Mouse (Mus musculus): Measurements from ENCODE around the gene Defb35. TPM values are rescaled to one million over a fixed set of nuclear protein-coding genes. Genes with fewer than 3 reads are reported as not detected.

The Defb35 gene
- polyA plus RNA-seq, 1 experiment from 2014 or later: not detected

DNA sequence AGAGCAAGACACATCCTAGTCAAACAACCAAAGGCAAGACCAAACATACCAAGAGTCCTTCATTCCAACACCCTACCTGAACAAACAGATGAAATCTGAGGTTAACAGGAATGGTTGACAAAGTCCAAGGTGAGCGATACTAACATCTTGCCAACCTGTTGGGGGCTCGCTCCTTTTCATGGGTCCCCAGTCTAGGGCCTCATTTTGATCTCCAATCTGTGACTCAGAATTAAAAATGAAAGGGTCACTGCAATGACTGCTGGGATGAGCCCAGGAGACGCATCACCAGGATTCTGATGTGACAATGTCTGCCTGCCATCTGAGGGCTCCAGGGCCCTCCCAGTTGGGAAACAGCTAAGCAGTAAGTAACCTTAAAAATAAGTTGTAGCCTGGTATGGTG lies 31.3 kb downstream of the Defb35 start, which contains the start of gene Ccdc70:
Gene Ccdc70 (plus strand): TSS at position 301 of the 400 bp plus-strand sequence.
- Histone ChIP-seq H3K36me3 (ENCODE audit: poor library complexity, severe bottlenecking) (no peaks in the 10 kb centered on the region), H3K27ac (no peak within 1 kb of the TSS), H3K27me3 (no peaks in the 10 kb centered on the region), H3K4me1 (no peaks in the 10 kb centered on the region), H3K4me3 (no peak within 1 kb of the TSS), H3K9ac (no peak within 1 kb of the TSS), H3K4me2 (no peak within 1 kb of the TSS), H3K9me3 (replicated peaks) (no peaks in the 10 kb centered on the region)
- WGBS: 87% methylated on average over 3 of the region's 3 CpGs
- ATAC-seq: no peak

DNA sequence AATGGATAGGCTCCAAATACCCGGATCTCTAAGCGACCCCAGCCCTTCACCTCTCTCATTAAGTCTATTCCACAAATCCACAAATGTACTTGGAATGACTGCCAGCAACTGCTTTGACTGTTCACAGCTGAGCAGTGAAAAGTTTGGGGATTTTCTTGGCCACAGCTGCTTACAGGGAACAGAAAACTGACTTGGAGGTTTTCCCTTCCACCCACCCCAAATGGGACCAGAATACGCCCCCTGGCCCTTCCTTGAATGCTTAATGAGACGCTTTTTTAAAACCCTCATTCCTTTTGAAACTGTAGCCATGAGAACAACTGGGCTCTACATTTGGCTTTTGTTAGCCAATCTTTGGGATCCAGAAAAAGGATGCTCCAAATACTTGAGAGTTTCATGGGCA lies 40.0 kb downstream of the Defb35 start:
- Histone ChIP-seq H3K4me2 (no peak overlapping the region), H3K36me3 (ENCODE audit: poor library complexity, severe bottlenecking) (no peaks in the 10 kb centered on the region), H3K27me3 (no peaks in the 10 kb centered on the region), H3K9me3 (replicated peaks) (no peaks in the 10 kb centered on the region; the same call in 1 of the 2 replicates), H3K27ac (no peak overlapping the region), H3K4me1 (no peaks in the 10 kb centered on the region), H3K9ac (no peak overlapping the region), H3K4me3 (no peak overlapping the region)
- no peak for ATAC-seq
- 55% methylated on average over 4 of the region's 4 CpGs for WGBS

DNA sequence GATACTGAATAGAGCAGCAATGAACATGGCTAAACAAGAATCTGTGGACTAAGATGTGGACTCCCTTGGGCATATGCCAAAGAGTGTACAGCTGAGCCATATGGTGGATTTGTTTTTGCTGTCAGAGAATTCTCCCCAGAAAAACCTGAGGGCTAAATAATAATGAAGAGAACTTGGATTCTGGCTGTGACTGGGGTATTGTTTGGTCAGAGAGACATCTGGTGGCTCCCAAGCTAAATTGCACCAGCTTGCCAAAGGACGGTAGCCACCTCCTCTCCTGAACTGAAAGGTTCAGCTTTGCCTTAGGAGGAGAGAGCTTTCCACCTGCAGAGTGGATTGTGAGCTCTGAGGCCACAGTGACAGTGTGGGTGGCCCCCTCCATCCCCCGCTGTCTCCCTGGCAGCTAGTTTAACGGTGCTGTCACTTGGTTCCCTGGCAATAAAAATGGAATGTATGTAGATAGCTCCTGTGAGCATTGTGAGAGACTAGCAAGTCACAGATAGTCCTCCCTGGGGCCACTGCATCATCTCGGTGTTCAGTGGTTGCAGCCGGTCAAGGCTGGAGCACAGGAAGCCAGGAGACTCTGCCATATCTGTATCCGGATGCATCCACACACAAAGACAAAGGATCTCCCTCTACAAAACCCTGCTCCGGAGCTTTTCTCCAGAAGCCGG lies 43.6 kb downstream of the Defb35 start:
- no peak overlapping the region for H3K4me3 ChIP-seq
- no peak overlapping the region for H3K9ac ChIP-seq
- no peak overlapping the region for H3K27ac ChIP-seq
- no peak overlapping the region for H3K4me2 ChIP-seq
- H3K36me3 ChIP-seq (ENCODE audit: poor library complexity, severe bottlenecking): no peaks in the 10 kb centered on the region
- H3K9me3 ChIP-seq (replicated peaks): no peaks in the 10 kb centered on the region; the same call in 1 of the 2 replicates
- no peaks in the 10 kb centered on the region for H3K4me1 ChIP-seq
- WGBS: 63% methylated on average over 8 of the region's 8 CpGs
- no peaks in the 10 kb centered on the region for H3K27me3 ChIP-seq
- peak; percentile 57 for ATAC-seq

Other genes with a start within 250 kb of the Defb35 start
- gene AY761184, start 234.7 kb upstream of the Defb35 start, polyA plus RNA-seq (2015; fragmentation: Nextera tagmentation; extraction: Ambion mirVana): not detected in 2 replicates
- not detected in 2 replicates for gene Defa24, start 203.9 kb upstream of the Defb35 start, polyA plus RNA-seq (2015; fragmentation: Nextera tagmentation; extraction: Ambion mirVana)
- not detected in 2 replicates for gene Defb50, start 114.8 kb upstream of the Defb35 start, polyA plus RNA-seq (2015; fragmentation: Nextera tagmentation; extraction: Ambion mirVana)
- not detected in 2 replicates for gene Defb2, start 98.4 kb upstream of the Defb35 start, polyA plus RNA-seq (2015; fragmentation: Nextera tagmentation; extraction: Ambion mirVana)
- not detected in 2 replicates for gene Defb10, start 79.5 kb upstream of the Defb35 start, polyA plus RNA-seq (2015; fragmentation: Nextera tagmentation; extraction: Ambion mirVana)
- gene Defb9, start 52.9 kb upstream of the Defb35 start, polyA plus RNA-seq (2015; fragmentation: Nextera tagmentation; extraction: Ambion mirVana): not detected in 2 replicates
- 3.2 and 3.4 TPM in 2 replicates for gene Defb11, start 31.9 kb upstream of the Defb35 start, polyA plus RNA-seq (2015; fragmentation: Nextera tagmentation; extraction: Ambion mirVana)
- not detected in 2 replicates for gene Defb15, start 5.6 kb upstream of the Defb35 start, polyA plus RNA-seq (2015; fragmentation: Nextera tagmentation; extraction: Ambion mirVana)
- not detected in 2 replicates for gene Defb13, start 8.4 kb downstream of the Defb35 start, polyA plus RNA-seq (2015; fragmentation: Nextera tagmentation; extraction: Ambion mirVana)
- not detected in 2 replicates for gene Fam90a1a, start 20.4 kb downstream of the Defb35 start, polyA plus RNA-seq (2015; fragmentation: Nextera tagmentation; extraction: Ambion mirVana)
- gene Ccdc70, start 31.4 kb downstream of the Defb35 start, polyA plus RNA-seq (2015; fragmentation: Nextera tagmentation; extraction: Ambion mirVana): not detected in 2 replicates
- 1.3 TPM in 2 replicates for gene Atp7b, start 122.0 kb downstream of the Defb35 start, polyA plus RNA-seq (2015; fragmentation: Nextera tagmentation; extraction: Ambion mirVana)
- 28.9 and 29.6 TPM in 2 replicates for gene Alg11, start 122.4 kb downstream of the Defb35 start, polyA plus RNA-seq (2015; fragmentation: Nextera tagmentation; extraction: Ambion mirVana)
- 0.26 and 0.62 TPM in 2 replicates for gene Nek5, start 186.7 kb downstream of the Defb35 start, polyA plus RNA-seq (2015; fragmentation: Nextera tagmentation; extraction: Ambion mirVana)
- gene Nek3, start 228.1 kb downstream of the Defb35 start, polyA plus RNA-seq (2015; fragmentation: Nextera tagmentation; extraction: Ambion mirVana): 7.0 and 7.2 TPM in 2 replicates
- gene Ckap2, start 247.5 kb downstream of the Defb35 start, polyA plus RNA-seq (2015; fragmentation: Nextera tagmentation; extraction: Ambion mirVana): 49.3 and 51.4 TPM in 2 replicates